Mouse (Mus musculus): ENCODE results near the gene Fhl3. TPM values are rescaled to one million over a fixed set of nuclear protein-coding genes. Genes with fewer than 3 reads are reported as not detected.
"Not testable (repeated sequence)": the region's sequence is repeated elsewhere in the genome, so short reads cannot be mapped to it uniquely, and the experiment has no call there.

Fhl3 gene
- total RNA-seq, 1 experiment from 2014 or later: 0.76 TPM

DNA sequence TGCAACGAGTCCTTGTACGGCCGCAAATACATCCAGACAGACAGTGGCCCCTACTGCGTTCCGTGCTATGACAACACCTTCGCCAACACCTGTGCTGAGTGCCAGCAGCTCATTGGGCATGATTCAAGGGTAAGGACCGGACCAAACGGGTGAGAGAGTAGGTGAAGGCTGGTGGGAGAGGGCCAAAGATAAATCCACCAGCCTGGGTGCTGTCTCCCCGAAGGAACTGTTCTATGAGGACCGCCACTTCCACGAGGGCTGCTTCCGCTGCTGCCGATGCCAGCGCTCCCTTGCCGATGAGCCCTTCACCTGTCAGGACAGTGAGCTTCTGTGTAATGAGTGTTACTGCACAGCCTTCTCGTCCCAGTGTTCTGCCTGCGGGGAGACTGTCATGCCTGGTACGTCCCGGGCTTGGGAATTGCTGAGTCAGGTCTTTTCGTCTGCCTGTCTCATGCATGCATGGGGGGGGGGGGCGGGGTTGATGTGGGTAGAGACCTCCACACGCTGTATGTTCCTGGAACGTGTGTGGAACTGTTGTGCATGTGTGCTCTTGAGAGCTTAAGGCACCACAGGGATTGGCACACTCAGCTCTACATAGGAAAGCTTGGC lies 5.3 kb downstream of the Fhl3 start:
- no peak for ATAC-seq (replicated peaks; ENCODE audit: insufficient number of reproducible peaks, low FRiP score, low TSS enrichment, poor library complexity, severe bottlenecking)

DNA sequence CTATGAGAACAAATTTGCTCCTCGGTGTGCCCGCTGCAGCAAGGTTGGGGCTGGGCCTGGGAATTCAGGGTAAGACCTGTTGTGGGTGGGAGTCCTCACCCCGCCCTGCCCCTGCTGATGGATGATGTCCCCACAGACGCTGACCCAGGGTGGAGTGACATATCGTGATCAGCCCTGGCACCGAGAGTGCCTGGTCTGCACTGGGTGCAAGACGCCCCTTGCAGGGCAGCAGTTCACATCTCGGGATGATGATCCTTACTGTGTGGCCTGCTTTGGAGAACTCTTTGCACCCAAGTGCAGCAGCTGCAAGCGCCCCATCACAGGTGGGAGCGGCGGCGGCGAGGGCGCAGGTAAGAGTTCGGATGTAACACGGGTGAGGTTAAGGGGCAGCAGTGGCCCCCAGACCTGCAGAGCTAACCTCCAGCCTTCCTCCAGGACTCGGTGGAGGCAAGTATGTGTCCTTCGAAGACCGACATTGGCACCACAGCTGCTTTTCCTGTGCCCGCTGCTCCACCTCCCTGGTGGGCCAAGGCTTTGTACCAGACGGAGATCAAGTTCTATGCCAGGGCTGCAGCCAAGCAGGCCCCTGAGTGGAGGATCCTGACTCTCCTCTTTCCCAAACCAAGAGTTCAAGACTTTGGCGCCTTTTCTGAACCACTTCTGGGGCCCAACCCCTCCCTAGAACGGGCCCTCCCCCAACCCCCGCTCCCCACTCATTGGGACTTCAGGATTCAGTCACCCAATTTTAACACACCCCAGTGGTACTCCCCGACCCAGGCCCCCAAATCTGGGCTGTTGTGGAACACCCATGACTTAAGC lies 7.1 kb downstream of the Fhl3 start:
- ATAC-seq (replicated peaks; ENCODE audit: insufficient number of reproducible peaks, low FRiP score, low TSS enrichment, poor library complexity, severe bottlenecking): not testable (repeated sequence)

DNA sequence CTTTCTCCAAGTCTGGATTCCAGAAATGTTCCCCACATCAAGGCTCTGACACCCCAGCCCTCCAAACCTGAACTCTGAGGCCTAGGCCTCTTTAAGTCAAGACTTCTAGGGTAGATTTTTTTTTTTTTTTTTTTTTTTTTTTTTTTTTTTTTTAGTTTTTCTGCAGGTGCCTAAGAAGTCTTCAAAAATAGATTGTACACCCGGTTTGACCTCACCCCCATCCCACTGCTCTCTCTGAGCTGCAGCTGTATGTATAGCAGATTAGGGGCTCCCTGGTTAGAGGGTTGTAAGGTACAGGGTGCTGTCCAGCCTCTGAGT lies 7.7 kb downstream of the Fhl3 start:
- ATAC-seq (replicated peaks; ENCODE audit: insufficient number of reproducible peaks, low FRiP score, low TSS enrichment, poor library complexity, severe bottlenecking): not testable (repeated sequence)

DNA sequence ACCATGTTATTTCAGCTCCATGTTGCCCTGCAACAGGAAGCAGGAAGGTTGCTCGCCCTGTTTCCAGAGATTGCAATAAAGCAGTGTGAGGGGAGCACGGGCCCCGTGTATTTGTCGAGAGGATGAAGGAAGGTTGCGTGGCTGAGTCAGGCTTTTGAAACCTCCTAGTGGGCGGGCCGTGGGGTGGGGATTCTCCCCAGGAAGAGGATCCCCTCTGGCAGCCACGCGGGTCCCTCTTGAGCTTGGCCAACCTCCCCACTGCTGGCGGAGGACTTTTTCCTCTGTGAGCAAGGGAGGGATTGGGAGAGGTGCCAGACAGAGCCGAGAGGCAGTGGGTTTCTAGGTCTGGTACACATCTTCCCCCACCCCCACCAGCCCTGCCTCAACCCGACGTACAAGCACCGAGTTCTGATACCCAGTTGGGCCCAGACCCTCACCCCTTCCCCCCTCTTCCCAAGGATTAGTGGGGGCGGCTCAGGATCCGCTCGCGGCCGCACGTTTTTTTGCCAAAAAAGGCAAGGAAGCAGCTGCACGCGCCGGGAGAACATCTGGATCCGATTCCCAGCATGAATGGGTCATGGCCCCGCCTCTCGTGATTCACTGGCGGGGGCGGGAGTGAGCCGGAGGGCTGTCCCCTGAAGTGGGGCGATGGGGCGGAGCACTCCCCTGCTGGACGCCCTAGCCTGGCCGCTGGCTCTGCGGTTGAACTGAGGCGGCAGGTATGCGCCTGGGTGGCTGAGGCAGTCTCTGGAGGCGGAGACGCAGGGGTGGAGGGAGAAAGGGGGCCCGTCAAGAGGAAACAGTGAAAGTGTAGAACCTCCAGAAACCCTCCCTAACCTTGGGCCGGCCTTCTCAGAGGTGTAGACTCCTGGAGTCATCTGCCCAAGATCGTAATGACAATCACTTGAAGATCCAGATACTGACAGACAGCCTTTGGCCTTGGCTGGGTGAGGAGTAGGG lies 8.3 kb downstream of the Fhl3 start:
- ATAC-seq (replicated peaks; ENCODE audit: insufficient number of reproducible peaks, low FRiP score, low TSS enrichment, poor library complexity, severe bottlenecking): peak; percentile 57

DNA sequence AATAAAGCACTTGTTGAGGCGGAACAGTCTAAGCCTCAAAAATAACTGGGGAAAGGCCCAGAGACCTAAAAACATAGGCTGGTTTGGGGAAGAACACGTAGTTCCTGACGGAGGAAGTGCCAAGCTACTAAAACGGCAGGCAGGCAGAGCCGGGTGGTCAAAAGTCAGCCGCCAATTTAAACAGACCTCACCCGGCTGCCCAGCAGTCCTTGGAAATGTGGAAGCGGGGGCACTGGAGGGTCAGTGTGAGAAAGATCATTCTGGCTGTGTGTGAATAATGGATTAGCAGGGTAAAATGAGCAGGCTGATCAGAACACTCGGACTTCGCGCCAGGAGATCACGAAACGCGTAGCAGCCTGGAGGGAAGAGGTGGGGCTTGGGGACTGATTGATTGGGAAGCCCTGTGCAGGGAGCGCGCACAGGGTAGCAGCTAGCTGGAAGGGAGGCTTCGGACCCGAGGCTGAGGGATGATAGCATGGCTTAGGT lies 9.5 kb downstream of the Fhl3 start:
- ATAC-seq (replicated peaks; ENCODE audit: insufficient number of reproducible peaks, low FRiP score, low TSS enrichment, poor library complexity, severe bottlenecking): no peak

DNA sequence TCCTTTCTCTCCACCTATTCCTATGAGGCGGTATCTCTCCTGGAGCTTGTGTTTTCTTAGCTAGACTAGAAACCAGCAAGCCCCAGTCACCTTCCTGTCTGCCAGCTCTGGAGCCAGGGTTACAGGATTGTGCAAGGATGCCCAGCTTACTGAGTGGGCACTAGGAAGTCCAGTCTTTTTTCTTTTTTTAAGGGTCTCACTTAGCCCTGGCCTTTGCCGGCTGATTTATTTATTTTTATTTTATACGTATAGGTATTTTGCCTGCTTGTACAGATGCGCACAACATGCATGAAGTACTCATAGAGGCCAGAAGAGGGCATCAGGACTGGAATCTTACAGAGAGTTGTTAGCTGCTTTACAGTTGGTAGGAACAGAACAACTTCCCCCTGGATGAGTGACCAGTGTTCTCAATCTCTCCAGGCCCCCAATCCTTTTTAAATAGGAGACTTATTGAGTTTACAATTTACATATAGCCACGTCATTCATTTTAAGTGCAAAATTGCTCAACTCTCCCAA lies 10.3 kb downstream of the Fhl3 start:
- 0 out of 2 replicates have a peak, but pooled peaks have one; percentile 21 for ATAC-seq (replicated peaks; ENCODE audit: insufficient number of reproducible peaks, low FRiP score, low TSS enrichment, poor library complexity, severe bottlenecking)

DNA sequence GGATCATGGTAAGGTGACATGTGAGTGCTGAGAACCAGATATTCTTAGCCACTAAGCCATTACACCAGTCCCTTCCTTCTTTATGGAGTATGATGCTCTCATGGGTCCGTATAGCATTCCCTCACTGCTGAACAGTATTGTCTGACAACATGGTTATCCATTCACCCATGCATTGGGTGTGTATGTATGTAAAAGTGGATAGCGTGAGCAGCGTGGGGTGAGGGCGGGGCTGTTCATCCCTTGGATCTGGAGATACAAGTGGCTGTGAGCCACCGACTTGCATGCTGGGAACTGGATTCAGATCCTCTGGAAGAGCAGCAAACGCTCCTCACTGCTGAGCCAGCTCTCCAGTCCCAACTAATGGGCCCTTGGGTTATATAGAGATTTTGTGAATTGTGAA lies 12.1 kb downstream of the Fhl3 start:
- ATAC-seq (replicated peaks; ENCODE audit: insufficient number of reproducible peaks, low FRiP score, low TSS enrichment, poor library complexity, severe bottlenecking): no peak

DNA sequence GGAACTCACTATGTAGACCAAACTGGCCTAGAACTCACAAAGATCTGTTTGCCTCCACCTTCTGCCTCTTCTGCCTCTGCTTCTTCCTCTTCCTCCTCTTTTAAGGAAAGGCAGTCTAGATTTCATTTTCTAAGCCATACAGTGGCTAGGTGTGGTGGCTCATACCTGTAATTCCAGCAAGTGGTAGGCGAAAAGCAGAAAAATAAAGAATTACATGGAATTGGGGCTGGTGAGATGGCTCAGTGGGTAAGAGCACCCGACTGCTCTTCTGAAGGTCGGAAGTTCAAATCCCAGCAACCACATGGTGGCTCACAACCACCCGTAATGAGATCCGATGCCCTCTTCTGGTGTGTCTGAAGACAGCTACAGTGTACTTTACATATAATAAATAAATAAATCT lies 13.3 kb downstream of the Fhl3 start:
- ATAC-seq (replicated peaks; ENCODE audit: insufficient number of reproducible peaks, low FRiP score, low TSS enrichment, poor library complexity, severe bottlenecking): not testable (repeated sequence)

DNA sequence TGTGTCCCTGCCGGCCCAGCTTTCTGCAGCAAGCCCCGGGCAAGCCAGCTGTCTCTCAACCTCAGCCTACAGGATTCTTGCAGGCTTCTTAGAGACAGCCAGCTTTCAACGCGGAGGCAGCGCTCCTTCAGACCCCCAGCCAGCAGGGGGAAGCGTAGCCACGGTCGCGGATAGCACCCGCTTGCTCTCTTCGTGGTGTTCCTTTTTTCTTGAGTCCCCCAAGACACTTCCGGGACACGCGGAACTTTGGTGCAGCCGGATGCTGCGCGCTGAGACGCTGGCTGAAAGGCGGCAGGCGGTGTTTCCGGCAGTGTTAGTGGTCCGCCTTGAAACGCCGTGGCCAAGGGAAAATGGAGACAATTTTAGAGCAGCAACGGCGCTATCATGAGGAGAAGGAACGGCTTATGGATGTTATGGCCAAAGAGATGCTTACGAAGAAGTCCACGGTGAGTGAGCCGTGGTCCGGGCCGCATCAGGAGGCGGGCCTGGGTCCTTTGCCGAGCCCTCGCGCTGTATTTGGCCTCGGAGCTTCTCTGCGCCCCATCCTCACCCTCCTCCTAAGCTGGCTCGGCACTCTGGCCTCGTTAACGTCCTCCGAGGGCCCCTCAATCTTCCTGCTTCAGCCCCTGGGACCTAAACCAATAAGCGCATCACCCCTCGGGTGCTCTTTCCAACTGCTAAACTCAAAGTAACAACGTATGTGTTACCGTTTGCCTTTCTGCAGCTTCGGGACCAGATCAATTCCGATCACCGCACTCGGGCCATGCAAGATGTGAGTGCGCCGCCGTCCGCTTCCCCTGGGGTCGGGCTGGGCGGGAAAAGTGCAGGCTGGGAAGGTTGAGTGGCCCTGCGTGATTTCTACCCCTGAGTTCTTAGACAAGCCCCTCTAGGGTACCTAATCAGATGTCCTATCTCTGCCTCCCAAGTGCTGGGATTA lies 14.3 kb downstream of the Fhl3 start, which contains the start of gene Sf3a3:
Sf3a3 (plus strand) TSS at position 232 of the 937 bp plus-strand sequence.
- ATAC-seq (replicated peaks; ENCODE audit: insufficient number of reproducible peaks, low FRiP score, low TSS enrichment, poor library complexity, severe bottlenecking): peak; percentile 94

DNA sequence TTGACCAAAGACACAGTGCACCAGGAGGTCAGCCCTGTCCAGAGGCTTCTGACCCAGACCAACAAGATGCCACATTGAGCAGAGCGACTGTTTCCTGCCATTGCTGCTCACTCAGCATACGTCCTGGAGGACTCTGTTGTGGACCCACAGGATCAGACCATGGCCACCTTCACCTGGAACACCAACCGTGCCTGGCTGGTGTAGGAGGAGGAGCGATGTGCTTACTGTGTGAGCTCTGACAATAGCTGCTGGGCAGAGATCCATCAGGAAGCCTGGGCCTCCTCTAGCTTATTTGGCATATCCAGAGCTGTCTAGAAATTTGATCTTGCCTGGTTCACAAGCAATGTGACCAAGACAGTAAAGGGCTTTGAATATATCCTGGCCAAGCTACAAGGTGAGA lies 18.6 kb downstream of the Fhl3 start:
- no peak for ATAC-seq (replicated peaks; ENCODE audit: insufficient number of reproducible peaks, low FRiP score, low TSS enrichment, poor library complexity, severe bottlenecking)

DNA sequence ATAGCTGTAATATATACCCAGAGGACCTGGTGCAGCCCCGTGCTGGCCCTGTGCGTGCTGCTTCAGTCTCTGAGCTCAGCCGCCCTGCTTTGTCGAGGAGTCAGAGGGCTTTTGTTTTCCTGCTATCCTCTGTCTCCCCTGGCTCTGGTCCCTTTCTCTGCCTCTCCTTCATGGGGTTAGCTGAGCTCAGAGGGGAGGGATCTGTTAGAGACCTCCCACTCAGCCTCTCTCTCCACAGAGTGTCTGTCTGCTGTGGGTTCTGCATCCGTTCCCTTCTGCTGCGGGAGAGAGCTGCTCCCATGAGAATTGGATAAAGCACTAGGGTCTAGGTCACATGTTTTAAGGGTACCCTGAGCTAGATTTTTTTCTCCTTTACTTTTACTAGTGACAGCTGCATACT lies 25.6 kb downstream of the Fhl3 start:
- ATAC-seq (replicated peaks; ENCODE audit: insufficient number of reproducible peaks, low FRiP score, low TSS enrichment, poor library complexity, severe bottlenecking): no peak

DNA sequence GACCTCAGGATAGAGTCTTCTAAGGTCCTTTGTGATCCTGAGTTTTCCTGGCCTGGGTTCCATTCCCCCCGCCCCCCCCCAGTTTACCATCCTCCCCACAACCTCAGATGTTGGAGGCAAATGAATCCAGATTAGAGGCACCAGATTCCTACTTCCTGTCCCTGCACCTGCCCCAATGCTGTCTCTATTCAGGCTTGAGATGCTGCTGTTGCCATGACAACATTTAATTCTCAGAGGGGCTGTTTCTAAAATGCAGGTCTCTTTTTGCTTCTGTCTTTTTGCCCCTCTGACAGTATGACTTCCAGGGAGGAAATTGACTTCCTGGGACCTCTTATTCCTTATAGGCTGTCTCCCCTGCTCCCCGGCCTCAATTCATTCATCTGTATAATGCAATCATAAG lies 36.5 kb downstream of the Fhl3 start:
- ATAC-seq (replicated peaks; ENCODE audit: insufficient number of reproducible peaks, low FRiP score, low TSS enrichment, poor library complexity, severe bottlenecking): no peak

DNA sequence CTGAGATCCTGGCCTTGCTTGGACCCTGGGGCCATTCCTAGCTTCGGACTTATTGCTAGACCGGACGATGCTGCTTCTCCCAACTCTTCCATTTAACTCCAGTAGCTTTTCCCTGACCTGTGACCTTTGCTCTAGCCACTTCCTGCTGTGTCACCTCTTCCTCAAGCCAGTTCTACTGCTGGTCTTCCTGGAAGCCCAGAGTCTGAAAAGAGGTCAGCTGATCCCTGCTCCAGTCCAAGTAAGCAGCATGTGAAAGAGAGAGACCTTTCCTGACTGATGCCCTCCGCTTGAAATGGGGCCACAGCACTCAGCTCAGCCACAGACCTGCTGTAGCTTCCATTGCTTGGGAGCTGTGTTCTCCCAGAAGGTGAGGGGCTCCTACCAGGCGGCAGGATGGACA lies 37.0 kb downstream of the Fhl3 start:
- no peak for ATAC-seq (replicated peaks; ENCODE audit: insufficient number of reproducible peaks, low FRiP score, low TSS enrichment, poor library complexity, severe bottlenecking)

DNA sequence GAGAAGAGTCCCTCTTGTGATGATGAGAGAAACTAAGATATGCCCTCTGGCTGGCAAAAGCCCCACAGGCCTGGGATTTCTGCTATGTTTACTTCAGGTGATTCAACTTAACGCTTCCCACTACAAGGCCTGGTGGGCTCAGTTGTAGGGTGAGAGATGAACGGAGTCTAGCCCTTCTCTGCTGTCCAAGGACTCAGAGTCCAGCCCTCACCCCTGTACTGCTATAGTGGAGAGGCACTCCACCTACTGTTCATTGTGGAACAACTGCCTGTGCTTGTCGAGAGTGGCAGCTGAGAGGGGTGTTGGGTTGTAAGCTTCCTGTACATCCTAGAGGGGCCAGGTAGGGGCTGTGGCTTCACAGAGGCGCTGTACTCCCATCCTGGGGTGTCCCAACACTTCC lies 37.5 kb downstream of the Fhl3 start:
- no peak for ATAC-seq (replicated peaks; ENCODE audit: insufficient number of reproducible peaks, low FRiP score, low TSS enrichment, poor library complexity, severe bottlenecking)

DNA sequence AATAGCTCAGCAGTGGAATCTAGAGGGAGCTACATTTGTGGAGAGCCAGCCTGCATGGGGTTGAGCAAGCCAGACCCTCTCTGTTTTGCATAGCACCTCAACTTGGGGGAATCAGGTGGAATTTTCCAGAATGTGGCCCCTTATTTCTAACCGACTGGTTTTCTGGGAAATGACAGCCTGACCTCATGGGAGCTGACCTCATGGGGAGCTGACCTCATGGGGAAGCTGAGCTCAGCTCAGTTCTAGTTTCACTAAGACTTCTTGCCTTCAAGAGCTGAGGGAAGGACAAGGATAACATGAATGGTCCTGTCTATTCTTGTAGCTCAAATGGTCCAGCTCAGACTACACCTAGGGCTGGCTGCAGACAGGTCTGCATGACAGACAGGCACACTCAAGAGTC lies 38.3 kb downstream of the Fhl3 start:
- ATAC-seq (replicated peaks; ENCODE audit: insufficient number of reproducible peaks, low FRiP score, low TSS enrichment, poor library complexity, severe bottlenecking): no peak

DNA sequence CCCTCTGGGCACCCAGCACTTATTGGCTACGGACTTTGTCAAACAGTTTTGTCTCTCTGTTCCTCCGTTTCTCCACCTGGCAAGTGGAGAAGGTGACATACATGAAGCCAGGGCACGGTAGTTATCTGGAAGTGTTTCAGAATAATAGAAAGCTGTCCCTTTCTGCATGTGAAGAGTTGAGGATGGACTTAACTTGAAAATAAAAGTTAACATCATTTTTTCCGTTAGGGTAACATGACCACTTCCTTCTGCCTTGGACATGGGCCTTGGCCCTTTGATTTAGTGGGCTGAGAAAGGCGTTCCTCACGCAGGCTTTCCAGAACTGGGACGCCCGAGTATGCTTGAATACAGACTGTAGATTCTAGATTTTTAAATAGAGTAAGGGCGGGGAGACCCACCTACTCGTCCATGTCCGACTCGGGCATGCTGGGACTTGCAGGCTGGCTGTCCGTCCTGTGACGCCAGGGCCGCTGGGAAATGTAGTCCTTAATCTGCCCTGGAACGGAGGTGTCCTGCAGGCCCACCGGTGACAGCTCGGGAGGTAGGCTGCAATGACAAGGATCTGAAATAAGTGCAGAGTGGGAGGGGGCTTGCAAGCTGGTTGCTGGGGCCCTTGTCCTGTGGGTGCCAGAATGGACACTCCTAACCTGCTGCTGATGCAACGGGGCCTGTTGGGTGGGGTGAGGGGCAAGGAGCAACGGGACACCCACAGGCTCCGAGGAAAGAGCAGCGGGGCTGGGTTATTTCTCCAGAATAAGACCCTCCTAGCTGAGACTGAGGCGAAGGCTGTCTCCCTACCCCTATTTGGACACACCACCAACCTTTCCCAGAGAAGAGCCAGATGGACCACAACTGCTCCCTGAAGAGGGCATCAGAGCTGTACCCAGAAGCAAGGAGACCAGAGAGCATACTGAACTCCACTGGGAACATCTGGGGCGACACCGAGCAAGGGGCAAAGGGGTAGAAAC lies 41.2 kb downstream of the Fhl3 start, which contains the start of gene Inpp5b:
Inpp5b (plus strand) TSS at position 475 of the 968 bp plus-strand sequence.
- ATAC-seq (replicated peaks; ENCODE audit: insufficient number of reproducible peaks, low FRiP score, low TSS enrichment, poor library complexity, severe bottlenecking): peak; percentile 90

DNA sequence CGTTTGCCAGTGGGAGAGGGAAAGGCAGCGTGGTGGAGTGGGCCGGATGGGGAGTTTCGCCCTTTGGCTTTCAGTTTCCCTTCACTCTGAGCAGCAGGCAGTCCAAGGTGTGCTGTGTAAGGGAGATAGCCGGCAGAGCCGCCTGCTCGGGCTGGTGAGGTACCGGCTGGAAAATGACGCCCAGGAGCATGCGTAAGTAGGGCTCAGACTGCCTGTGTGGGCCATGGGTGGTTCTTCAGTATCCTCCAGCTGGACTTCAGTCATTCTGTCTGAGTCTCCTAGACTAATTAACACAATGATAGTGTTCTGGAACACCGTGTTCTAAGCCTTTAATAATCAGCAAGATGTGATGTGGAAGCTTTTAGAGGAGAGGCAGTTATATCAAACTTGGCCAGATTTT lies 42.3 kb downstream of the Fhl3 start:
- ATAC-seq (replicated peaks; ENCODE audit: insufficient number of reproducible peaks, low FRiP score, low TSS enrichment, poor library complexity, severe bottlenecking): no peak

Data from monocyte, adult 5-6 weeks (primary cell).